Mouse (Mus musculus) adrenal gland, adult 2 months (tissue): ENCODE measurements around the gene Psmd14. TPM values are rescaled to one million over a fixed set of nuclear protein-coding genes. Genes with fewer than 3 reads are reported as not detected.

Experiments
- DNase-seq: peaks from one replicate; pipeline ENCODE4 v3.0.0; 2021
- polyA plus RNA-seq: library from polyadenylated mRNA; depleted of rRNA; stranded (reverse); fragments of >200 nt; gene quantifications from 2 replicates; pipeline ENCODE4 v1.2.3, GENCODE M21; 2012
- total RNA-seq, 2 experiments: library from RNA; stranded (reverse); gene quantifications; 2 replicates each; pipeline ENCODE4 v1.2.3; 2021

Gene Psmd14
- total and polyA plus RNA-seq, 3 experiments, result 3.1 to 118 (median 108) TPM

GRCm38 (mm10) chr2:61759234-61759855, 47.9 kb downstream of the Psmd14 start:
- DNase-seq, result no peak

- no peak for DNase-seq
Observed at GRCm38 (mm10) chr2:61760044-61760443, 48.5 kb downstream of the Psmd14 start.

GRCm38 (mm10) chr2:61764470-61765105, 53.1 kb downstream of the Psmd14 start:
- DNase-seq, result no peak

GRCm38 (mm10) chr2:61765526-61765925, 54.0 kb downstream of the Psmd14 start:
- DNase-seq, result no peak

DNA sequence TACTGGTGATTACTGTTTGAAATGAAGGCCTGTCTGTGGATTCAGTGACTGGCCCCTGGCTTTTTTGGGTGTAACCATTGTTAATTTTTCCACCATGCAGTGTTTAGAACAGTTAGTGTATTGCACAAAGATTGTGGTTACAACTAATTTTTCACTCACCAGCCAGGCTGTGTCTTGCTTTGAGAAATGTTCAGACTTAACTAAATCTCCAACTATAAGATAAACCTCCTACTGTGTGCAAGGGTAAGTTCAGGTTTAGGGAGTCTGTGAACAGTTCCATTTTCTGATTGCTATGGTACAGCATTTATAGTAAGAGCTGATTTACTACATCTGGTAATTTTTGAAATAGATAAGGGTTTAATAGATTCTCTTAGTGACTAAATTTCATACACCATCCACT, 69.3 kb downstream of the Psmd14 start:
- DNase-seq, result no peak

DNA sequence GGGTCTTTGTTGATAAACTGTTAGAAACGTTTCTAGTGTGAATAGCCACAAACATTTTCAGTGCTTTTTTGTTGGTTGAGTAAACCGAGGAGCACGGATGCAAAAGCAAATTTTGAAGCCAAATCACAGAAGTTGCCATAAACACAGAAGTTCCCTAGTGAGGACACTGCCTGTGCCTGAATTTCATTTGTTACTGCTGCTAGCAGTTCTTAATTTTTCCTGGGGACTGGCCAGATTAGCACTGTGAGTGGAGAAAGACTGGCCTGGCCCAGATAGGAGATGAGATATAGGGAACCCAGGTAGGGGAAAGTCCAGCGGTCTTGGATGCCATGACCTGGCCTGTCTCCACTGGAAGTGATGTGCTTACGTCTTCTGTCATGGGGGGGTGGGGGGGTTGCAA, 83.5 kb downstream of the Psmd14 start:
- no peak for DNase-seq

DNA sequence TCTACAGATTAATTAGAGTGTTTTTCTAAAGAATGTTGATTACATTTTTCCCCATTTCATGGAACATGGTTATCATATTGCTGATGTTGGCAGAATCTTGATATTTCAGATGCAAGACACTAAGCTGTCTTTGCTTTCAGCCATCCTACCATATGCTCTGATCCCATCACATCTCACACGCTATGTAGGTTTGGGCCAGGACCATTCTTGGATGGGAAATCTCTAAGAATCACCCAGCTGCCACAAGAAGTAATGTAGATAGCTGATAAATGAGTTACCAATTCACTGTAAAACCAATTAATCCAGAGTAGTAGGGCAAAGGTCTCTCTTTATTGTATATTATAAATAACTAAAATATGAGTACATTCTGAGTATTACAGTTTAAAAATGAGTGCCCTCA, 86.6 kb downstream of the Psmd14 start:
- no peak for DNase-seq

- DNase-seq, result no peak
Observed at GRCm38 (mm10) chr2:61802656-61803251, 91.3 kb downstream of the Psmd14 start, which contains the start of gene Tbr1. Gene Tbr1 (plus strand): TSS chr2:61802930.

- DNase-seq, result no peak
Observed at GRCm38 (mm10) chr2:61803443-61804367, 92.2 kb downstream of the Psmd14 start.

DNA sequence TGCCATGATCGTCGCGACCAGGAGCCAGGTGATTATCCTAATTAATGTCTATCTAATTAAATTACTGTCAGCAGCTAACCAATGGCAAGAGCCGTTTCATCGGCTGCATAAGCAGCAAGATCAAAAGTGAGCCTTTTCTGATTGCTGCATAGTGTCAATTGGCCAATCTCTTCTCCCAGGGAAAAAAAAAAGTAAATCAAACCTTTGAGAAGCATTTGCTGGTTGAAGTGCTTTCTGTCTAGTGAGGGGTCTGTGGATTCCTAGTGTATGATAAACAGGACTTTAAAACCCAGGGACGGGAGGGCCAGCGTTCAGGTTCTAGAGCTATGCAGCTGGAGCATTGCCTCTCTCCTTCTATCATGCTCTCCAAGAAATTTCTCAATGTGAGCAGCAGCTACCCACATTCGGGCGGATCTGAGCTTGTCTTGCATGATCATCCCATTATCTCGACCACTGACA, 92.9 kb downstream of the Psmd14 start:
- no peak for DNase-seq

- DNase-seq, result peak; percentile 29
Observed at GRCm38 (mm10) chr2:61804841-61805540, 93.5 kb downstream of the Psmd14 start.

- DNase-seq, result peak; percentile 28
Observed at GRCm38 (mm10) chr2:61805541-61806345, 94.2 kb downstream of the Psmd14 start.

GRCm38 (mm10) chr2:61806346-61806825, 94.9 kb downstream of the Psmd14 start:
- no peak for DNase-seq

GRCm38 (mm10) chr2:61807151-61807550, 95.7 kb downstream of the Psmd14 start:
- peak; percentile 13 for DNase-seq

- no peak for DNase-seq
Observed at GRCm38 (mm10) chr2:61807781-61808180, 96.3 kb downstream of the Psmd14 start.

GRCm38 (mm10) chr2:61808776-61809175, 97.3 kb downstream of the Psmd14 start:
- DNase-seq, result no peak

DNA sequence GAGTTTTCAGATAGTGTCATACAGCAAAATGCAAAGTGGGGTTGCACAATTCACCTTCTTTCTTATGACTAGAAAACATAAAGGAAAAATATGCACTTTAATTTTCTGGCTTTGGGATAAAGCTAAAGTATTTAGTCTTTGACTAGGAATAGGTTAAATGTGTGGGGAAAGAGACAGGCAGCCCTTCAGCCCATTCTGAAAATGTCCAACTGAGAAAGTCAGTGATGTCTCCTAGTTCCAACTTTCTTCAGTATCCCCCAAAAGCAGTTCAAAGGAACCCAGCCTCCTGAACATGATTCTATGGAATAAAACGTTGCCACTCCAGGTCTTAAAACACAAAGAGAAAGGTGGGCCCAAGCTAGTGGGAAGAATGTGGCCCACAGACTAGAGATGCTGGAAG, 97.9 kb downstream of the Psmd14 start:
- DNase-seq, result no peak

- DNase-seq, result no peak
Observed at GRCm38 (mm10) chr2:61810751-61811150, 99.3 kb downstream of the Psmd14 start.

GRCm38 (mm10) chr2:61811163-61811506, 99.6 kb downstream of the Psmd14 start:
- DNase-seq, result no peak
